Mouse (Mus musculus) kidney, embryonic 15.5 days (tissue): ENCODE measurements around the gene Jam2. TPM values are rescaled to one million over a fixed set of nuclear protein-coding genes. Genes with fewer than 3 reads are reported as not detected.

Source experiments
- ATAC-seq: fragments of 200-750 bp; cut with Nextera tagmentation; replicated peaks from 2 replicates; pipeline ENCODE4 v1.8.0; 2017; ENCODE audit warnings: moderate TSS enrichment; ENCODE audit not compliant: low FRiP score
- H3K27ac ChIP-seq: fragments of 300-500 bp; sonication (generic); 2 replicates; pipeline ENCODE4 v1.5.1; 2015; ENCODE audit warnings: mild to moderate bottlenecking, inconsistent platforms
- H3K27me3 ChIP-seq: fragments of 300-500 bp; sonication (generic); 2 replicates; pipeline ENCODE4 v1.6.1; 2015; ENCODE audit warnings: inconsistent platforms
- H3K36me3 ChIP-seq: fragments of 300-500 bp; sonication (generic); 2 replicates; pipeline ENCODE4 v1.6.1; 2015; ENCODE audit warnings: inconsistent platforms
- H3K4me1 ChIP-seq: fragments of 300-500 bp; sonication (generic); 2 replicates; pipeline ENCODE4 v1.6.1; 2015; ENCODE audit warnings: inconsistent platforms
- H3K4me2 ChIP-seq: fragments of 300-500 bp; sonication (generic); 2 replicates; pipeline ENCODE4 v1.6.1; 2015; ENCODE audit warnings: moderate library complexity, mild to moderate bottlenecking, inconsistent platforms
- H3K4me3 ChIP-seq: fragments of 300-500 bp; sonication (generic); replicated peaks from 2 replicates; pipeline ENCODE4 v1.5.1; 2015; ENCODE audit warnings: mild to moderate bottlenecking, inconsistent platforms
- H3K9ac ChIP-seq: fragments of 300-500 bp; sonication (generic); 2 replicates; pipeline ENCODE4 v1.6.1; 2015; ENCODE audit warnings: mild to moderate bottlenecking, inconsistent platforms
- H3K9me3 ChIP-seq: fragments of 300-500 bp; sonication (generic); replicated peaks from 2 replicates; pipeline ENCODE4 v1.6.1; 2016; ENCODE audit warnings: inconsistent platforms
- WGBS: fragments of 180-500 bp; shearing (Covaris S2); methylation state at CpG from one replicate; pipeline ENCODE4 v1.1.7; 2015; ENCODE audit warnings: mixed read lengths; 5-methylcytosine and 5-hydroxymethylcytosine counted together
- polyA plus RNA-seq: library from polyadenylated mRNA; unstranded; fragments of >200 nt; fragmentation: Nextera tagmentation; extraction: Ambion mirVana; gene quantifications from 2 replicates; pipeline ENCODE4 v1.2.1, GENCODE M21; 2015

Gene Jam2
- polyA plus RNA-seq, 1 experiment from 2014 or later = 4.0 TPM

DNA sequence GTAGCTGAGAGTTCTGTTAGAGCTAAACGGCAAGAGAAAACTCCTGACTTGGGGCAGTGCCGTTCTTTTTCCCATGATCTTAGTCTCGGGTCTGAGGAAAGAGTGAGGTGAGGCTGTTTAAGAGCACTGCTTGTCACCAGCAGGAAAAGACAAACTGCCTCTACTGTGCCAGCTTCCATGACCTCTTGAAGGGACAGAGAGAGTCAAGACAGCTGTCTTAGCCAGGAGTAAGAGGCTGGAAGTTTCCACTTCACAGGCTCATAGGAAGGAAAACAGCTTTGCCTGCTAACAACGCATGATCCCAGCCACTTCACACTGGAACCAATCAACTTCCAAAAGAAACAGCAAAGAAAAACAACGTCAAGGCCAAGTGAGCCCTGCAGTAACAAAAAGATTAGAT is 57.8 kb downstream of the Jam2 start:
- H3K27me3 ChIP-seq = no peaks in the 10 kb centered on the region
- H3K27ac ChIP-seq = peak overlapping the region; percentile 62; the same call in 1 of the 2 replicates
- H3K4me2 ChIP-seq = no peak overlapping the region
- no peak overlapping the region for H3K9ac ChIP-seq
- no peak for ATAC-seq
- peaks cover 26% of the 10 kb centered on the region for H3K4me1 ChIP-seq
- peaks cover 59% of the 10 kb centered on the region for H3K36me3 ChIP-seq
- H3K9me3 ChIP-seq = no peaks in the 10 kb centered on the region
- H3K4me3 ChIP-seq = no peak overlapping the region
- WGBS = 61% methylated on average over 5 of the region's 5 CpGs

DNA sequence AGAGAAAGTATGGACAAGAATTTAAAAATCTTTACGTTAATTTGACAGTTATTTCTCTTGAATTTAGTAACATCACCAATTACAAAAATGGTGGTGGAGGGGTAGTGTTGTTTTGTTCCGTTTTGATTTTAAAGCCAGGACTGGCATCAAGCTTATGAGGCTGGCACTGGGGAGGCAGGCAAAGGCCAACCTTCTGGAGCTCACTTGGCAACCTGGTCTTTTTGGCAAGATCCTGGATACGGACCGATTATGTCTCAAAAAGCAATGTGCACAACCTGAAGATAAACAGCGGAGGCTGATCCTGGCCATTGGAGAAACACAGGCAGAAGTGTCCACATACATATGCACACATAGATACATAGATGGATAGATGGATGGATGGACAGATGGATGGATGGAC is 58.8 kb downstream of the Jam2 start:
- H3K9ac ChIP-seq = no peak overlapping the region
- 98% methylated on average over 5 of the region's 5 CpGs for WGBS
- H3K4me2 ChIP-seq = no peak overlapping the region
- peaks cover 49% of the 10 kb centered on the region for H3K36me3 ChIP-seq
- no peak overlapping the region for H3K27ac ChIP-seq
- H3K4me3 ChIP-seq = no peak overlapping the region
- no peaks in the 10 kb centered on the region for H3K9me3 ChIP-seq
- peaks cover 35% of the 10 kb centered on the region for H3K4me1 ChIP-seq
- no peaks in the 10 kb centered on the region for H3K27me3 ChIP-seq
- no peak for ATAC-seq

DNA sequence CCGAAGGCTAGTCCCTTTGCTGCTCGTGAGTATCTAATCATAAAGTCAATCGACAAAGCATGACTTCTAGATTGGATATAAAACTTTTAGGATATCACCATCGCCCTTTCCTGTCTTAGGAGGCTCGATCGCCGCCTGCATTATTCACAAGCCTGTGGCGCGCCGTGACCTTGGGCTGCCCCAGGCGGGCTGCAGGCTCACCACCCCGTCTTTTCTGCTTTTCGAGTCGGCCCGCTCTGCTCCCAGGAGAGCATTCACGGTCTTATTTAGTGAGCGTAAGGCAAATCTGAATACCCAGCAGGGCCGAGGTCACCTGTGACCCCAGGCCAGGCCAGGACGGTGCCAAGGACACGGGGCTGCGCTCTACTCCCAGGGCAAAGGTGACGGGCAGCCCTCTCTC is 60.4 kb downstream of the Jam2 start:
- Histone ChIP-seq H3K4me1 (peaks cover 35% of the 10 kb centered on the region), H3K4me3 (peak overlapping the region; percentile 98), H3K9me3 (no peaks in the 10 kb centered on the region), H3K9ac (peak overlapping the region; percentile 99), H3K27me3 (no peaks in the 10 kb centered on the region), H3K4me2 (peak overlapping the region; percentile 60), H3K36me3 (peaks cover 36% of the 10 kb centered on the region), H3K27ac (peak overlapping the region; percentile 99)
- under 1% methylated on average over 22 of the region's 22 CpGs for WGBS
- ATAC-seq = no peak

DNA sequence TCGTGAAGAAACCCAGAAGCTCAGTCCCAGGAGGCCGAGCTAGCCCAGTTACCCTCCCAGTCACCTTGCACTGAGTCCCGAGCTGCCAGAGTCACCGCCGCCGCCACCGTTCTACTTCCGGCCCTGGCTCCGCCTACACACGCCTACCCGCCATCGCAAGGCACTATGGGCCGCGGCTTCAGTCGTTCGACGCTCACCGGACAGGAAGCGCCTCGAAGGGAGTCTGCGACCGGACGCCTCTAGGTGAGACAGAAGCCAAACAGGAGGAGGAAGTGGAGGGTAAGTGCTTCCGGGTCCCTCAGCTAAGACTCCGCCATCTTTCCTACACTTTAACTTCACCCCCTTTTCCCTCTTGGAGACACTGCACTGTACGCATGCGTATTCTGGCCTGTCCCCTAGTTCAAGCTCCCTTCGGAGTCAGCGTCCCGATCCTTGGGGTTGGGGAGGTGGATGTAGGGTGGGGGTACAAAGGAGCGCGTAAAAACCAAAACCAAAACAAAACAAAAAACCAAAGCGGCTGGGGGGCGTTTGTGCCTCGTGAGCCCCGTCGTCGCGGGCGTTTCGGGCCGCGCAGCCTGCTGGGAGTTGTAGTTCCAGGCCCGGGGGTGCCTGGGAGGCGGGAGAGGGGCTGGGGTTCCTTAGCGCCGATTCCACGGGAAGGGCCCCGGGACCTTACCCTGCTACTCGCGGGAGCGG is 61.0 kb downstream of the Jam2 start, which contains the start of gene Gabpa:
TSS of gene Gabpa (plus strand) at position 181 of the 696 bp plus-strand sequence.
- peaks cover 34% of the 10 kb centered on the region for H3K36me3 ChIP-seq
- H3K9ac ChIP-seq = peak within 1 kb of the TSS; percentile 99
- no peaks in the 10 kb centered on the region for H3K9me3 ChIP-seq
- peak within 1 kb of the TSS; percentile 99 for H3K27ac ChIP-seq
- WGBS = under 1% methylated on average over 52 of the region's 52 CpGs
- H3K4me3 ChIP-seq = peak within 1 kb of the TSS; percentile 98
- ATAC-seq = peak; percentile 96
- H3K4me2 ChIP-seq = peak within 1 kb of the TSS; percentile 60
- no peaks in the 10 kb centered on the region for H3K27me3 ChIP-seq
- peaks cover 35% of the 10 kb centered on the region for H3K4me1 ChIP-seq

DNA sequence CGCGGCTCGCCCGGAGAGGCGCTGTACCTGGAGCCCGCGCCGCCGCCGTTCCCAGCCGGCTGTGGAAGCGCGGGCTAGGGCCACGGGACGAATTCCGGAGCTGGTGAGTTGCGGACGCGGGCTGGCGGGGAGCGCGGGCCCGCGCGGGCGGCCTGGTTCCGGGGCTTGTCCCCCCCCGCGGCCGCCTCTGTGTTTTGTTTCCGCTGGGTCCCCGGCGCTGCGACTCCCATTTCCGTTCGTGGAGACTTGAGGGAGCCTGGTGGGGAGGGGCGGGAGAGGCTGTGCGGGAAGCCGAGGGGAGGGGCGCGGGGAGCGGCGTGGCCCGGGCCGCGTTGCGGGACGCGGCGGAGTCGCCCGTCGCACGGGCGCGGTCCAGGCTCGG is 61.5 kb downstream of the Jam2 start, which contains the start of gene Atp5j:
TSS of gene Atp5j (minus strand) at position 185 of the 382 bp plus-strand sequence.
- Histone ChIP-seq H3K27me3 (no peaks in the 10 kb centered on the region), H3K36me3 (peaks cover 32% of the 10 kb centered on the region), H3K4me1 (peaks cover 35% of the 10 kb centered on the region), H3K4me3 (peak within 1 kb of the TSS; percentile 98), H3K27ac (peak within 1 kb of the TSS; percentile 99), H3K4me2 (peak within 1 kb of the TSS; percentile 60), H3K9me3 (no peaks in the 10 kb centered on the region), H3K9ac (peak within 1 kb of the TSS; percentile 99)
- 1% methylated on average over 42 of the region's 57 CpGs for WGBS
- peak; percentile 74 for ATAC-seq

DNA sequence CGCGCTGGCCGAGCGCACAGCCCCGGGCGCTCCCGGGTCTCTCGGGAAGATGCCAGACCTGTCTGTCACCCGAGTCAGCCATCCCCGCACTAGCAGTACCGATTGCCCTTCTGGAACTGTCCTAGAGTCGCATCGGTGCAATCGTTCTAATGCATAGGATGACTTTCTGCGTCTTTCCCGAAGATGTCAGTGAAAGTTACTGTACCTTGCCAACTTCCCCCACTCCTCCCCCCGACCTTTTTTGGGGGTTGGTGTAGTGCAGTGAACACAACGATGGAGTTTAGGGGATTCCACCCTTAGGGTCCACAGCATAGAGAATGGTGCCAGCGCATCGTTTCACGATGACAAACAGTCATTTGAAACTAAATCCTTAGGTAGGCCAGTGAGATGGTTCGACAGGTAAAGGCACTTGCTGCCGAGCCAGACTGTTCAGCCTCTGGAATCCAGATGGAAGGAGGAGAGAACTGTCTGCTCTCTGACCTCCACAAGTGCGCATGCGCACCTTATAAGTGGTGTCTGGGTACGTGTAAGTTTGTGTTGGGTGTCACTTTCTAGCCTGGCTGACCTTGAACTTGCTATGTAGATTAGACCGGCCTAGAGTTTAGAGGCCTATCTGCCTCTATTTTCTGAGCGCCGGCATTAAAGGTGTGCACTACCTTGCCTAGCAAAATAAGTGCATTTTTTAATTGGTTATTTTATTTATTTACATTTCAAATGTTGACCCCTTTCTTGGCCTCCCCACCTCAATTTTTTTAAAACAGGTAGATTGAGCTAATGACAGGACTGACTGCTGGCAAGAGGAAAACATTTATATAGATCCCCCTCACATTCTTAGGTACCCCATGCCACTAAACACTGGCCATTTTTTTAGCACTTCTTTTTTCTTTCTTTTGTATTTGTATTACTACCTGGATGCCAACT is 62.2 kb downstream of the Jam2 start:
- WGBS = 5% methylated on average over 29 of the region's 29 CpGs

DNA sequence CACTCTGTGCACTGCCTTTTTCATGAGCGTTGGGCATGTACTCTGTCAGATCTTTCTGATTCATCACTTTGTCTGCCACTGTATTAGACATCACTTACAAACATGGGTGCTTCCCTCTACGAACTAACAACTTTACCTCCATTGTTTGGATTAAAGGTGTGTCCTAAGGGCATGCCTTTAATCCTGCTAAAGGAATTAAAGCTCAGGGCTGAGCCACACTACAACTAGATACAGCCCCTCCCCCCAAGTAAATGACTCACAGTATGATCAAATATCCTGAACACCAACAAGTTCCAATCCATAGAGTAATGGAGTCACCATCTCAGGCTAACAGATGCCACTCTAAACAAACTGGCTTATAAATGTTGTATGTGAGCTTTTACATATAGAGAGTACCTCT is 64.7 kb downstream of the Jam2 start:
- Histone ChIP-seq H3K4me1 (peaks cover 18% of the 10 kb centered on the region), H3K27ac (no peak overlapping the region), H3K27me3 (no peaks in the 10 kb centered on the region), H3K9ac (no peak overlapping the region), H3K36me3 (peaks cover 30% of the 10 kb centered on the region), H3K4me3 (no peak overlapping the region), H3K9me3 (no peaks in the 10 kb centered on the region), H3K4me2 (no peak overlapping the region)
- no peak for ATAC-seq
- WGBS = 85% methylated on average over 2 of the region's 2 CpGs

More for the DNA sequence above, 62.2 kb downstream of the Jam2 start:
- Histone ChIP-seq H3K4me1 (peaks cover 35% of the 10 kb centered on the region), H3K36me3 (peaks cover 31% of the 10 kb centered on the region), H3K27ac (peak overlapping the region; percentile 99), H3K9me3 (no peaks in the 10 kb centered on the region), H3K27me3 (no peaks in the 10 kb centered on the region), H3K4me3 (peak overlapping the region; percentile 98), H3K9ac (peak overlapping the region; percentile 99), H3K4me2 (peak overlapping the region; percentile 60)
- ATAC-seq = peak; percentile 19

DNA sequence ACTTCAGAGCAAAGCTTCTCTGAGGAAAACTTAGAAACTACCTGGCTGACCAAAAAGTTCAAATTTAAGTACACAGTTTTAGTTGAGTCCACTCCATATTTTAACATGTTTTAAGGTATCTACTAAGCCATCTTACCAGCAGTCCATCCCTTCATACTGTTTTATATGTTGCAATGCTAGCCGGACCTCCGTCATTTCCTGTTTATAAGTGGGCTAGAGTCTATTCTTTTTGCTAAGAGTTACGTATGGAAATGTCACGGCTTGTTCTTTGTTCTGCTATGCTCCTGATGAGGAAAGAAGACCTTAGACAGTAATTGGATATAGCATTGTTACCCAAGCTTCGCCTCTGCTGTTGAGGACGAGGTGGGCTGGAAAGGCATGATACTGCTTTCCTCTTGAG is 79.6 kb downstream of the Jam2 start:
- no peak overlapping the region for H3K4me3 ChIP-seq
- H3K4me1 ChIP-seq = no peaks in the 10 kb centered on the region
- ATAC-seq = no peak
- H3K27me3 ChIP-seq = no peaks in the 10 kb centered on the region
- peaks cover 87% of the 10 kb centered on the region for H3K36me3 ChIP-seq
- WGBS = 91% methylated on average over 6 of the region's 6 CpGs
- H3K9ac ChIP-seq = no peak overlapping the region
- no peak overlapping the region for H3K4me2 ChIP-seq
- no peaks in the 10 kb centered on the region for H3K9me3 ChIP-seq
- no peak overlapping the region for H3K27ac ChIP-seq

DNA sequence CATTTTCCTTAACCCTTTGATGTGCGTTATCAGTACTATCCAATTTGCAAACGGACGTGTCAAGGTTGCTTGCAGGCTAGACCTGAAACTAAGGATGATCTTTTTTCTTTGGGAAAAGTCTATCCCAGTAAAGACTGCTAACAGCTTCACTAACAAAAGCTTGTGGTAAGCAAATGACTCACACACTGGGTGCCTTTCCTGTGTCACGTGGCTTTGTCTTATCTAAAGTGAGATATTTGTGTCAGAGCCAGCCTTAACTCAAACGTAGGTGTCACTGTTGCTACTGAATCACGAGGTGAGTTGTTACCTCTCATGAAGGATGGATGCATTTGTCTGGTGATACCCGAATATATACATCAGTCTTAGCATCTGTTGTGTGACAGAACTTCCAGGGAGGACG is 90.7 kb downstream of the Jam2 start:
- 93% methylated on average over 8 of the region's 8 CpGs for WGBS
- no peak overlapping the region for H3K4me2 ChIP-seq
- no peaks in the 10 kb centered on the region for H3K4me1 ChIP-seq

DNA sequence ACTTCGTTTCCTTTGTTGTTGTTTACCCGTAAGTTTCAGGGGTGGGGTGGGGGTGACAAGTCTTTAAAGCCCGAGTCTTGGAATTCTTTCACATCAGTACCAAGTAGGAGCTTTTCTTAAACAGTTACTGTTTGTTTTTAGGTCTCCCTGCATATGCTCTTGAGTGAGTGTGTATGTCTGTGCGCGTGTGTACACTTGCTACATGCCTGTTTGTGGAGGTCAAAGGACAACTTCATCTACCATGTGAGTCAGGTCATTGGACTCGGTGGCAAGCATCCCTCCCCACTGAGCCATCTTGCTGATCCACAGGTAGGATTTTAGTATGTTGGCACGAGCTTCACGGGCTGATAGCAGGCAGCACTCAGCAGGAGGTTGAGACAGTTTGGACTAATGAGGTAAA is 99.9 kb downstream of the Jam2 start:
- no peak for ATAC-seq
- H3K27ac ChIP-seq = no peak overlapping the region
- H3K9me3 ChIP-seq = no peaks in the 10 kb centered on the region
- no peak overlapping the region for H3K9ac ChIP-seq
- peaks cover 10% of the 10 kb centered on the region; the same call in 1 of the 2 replicates for H3K4me1 ChIP-seq
- H3K4me2 ChIP-seq = no peak overlapping the region
- H3K27me3 ChIP-seq = no peaks in the 10 kb centered on the region
- WGBS = 80% methylated on average over 8 of the region's 8 CpGs
- H3K4me3 ChIP-seq = no peak overlapping the region
- H3K36me3 ChIP-seq = no peaks in the 10 kb centered on the region

More for the DNA sequence above, 90.7 kb downstream of the Jam2 start:
- H3K4me3 ChIP-seq = no peak overlapping the region
- H3K27me3 ChIP-seq = no peaks in the 10 kb centered on the region
- no peak overlapping the region for H3K27ac ChIP-seq
- H3K9ac ChIP-seq = no peak overlapping the region
- H3K36me3 ChIP-seq = peaks cover 46% of the 10 kb centered on the region
- no peak for ATAC-seq
- no peaks in the 10 kb centered on the region for H3K9me3 ChIP-seq

DNA sequence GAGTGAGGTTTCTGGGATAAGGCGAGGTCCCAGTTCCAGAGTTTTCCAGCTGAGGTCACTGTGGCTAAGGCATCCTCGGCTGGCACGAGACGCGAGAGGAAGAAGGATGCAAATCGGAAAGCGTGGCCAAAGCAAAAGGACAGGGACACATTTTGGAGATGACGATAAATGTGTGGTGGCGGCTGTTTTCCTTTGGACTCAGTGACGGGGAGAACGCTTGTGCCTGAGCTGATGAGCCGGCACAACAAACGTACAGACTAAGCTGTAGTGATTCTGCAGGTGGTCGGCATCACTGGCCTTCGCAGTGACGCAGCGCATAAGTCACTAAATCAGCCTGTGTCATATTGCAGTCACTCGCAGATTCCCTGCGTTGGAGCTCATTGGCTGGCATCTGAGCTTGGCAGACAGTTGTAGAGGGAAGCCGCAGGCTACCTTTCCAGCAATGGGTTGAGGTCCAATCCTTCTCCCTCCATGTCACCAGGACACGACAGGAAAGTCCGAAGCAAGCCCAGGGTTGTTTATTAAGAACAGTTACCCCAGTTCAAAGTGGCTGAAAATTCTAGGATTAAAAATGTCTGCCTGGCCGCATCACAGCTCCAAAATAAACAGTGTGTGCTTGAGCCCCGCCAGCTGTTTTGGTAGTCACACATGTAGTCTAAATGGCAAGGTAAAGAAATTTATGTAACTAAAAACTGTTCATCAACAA is 101.2 kb downstream of the Jam2 start:
- no peaks in the 10 kb centered on the region for H3K9me3 ChIP-seq
- no peak overlapping the region for H3K9ac ChIP-seq
- no peaks in the 10 kb centered on the region for H3K36me3 ChIP-seq
- ATAC-seq = peak; percentile 37; the same call in 1 of the 2 replicates
- WGBS = 48% methylated on average over 24 of the region's 24 CpGs
- H3K4me3 ChIP-seq = peak overlapping the region; percentile 29
- no peaks in the 10 kb centered on the region for H3K27me3 ChIP-seq
- H3K4me2 ChIP-seq = peak overlapping the region; percentile 55
- H3K4me1 ChIP-seq = peaks cover 10% of the 10 kb centered on the region; the same call in 1 of the 2 replicates
- H3K27ac ChIP-seq = peak overlapping the region; percentile 54
